Mouse (Mus musculus) hindbrain, postnatal 0 days (tissue): ENCODE results near the gene S100a2. TPM values are rescaled to one million over a fixed set of nuclear protein-coding genes. Genes with fewer than 3 reads are reported as not detected.

ENCODE experiments used
- ATAC-seq: fragments of 200-750 bp; cut with Nextera tagmentation; 2 replicates; pipeline ENCODE4 v1.8.0; 2017; ENCODE audit warnings: mild to moderate bottlenecking, moderate TSS enrichment, moderate library complexity
- DNase-seq: peaks from one replicate; pipeline ENCODE4 v3.0.0-alpha.2; 2015; ENCODE audit warnings: low spot score
- H3K27ac ChIP-seq: fragments of 300-500 bp; sonication (generic); 2 replicates; pipeline ENCODE4 v1.5.1; 2014; ENCODE audit warnings: mild to moderate bottlenecking
- H3K27me3 ChIP-seq: fragments of 300-500 bp; sonication (generic); 2 replicates; pipeline ENCODE4 v1.6.1; 2014; ENCODE audit warnings: low read length, mixed read lengths; ENCODE audit not compliant: insufficient read depth
- H3K36me3 ChIP-seq: fragments of 300-500 bp; sonication (generic); 2 replicates; pipeline ENCODE4 v1.6.1; 2014; ENCODE audit warnings: low read length, mixed read lengths; ENCODE audit not compliant: insufficient read depth
- H3K4me1 ChIP-seq: fragments of 300-500 bp; sonication (generic); 2 replicates; pipeline ENCODE4 v1.6.1; 2014; ENCODE audit warnings: antibody characterized with exemption, low read length, mixed read lengths; ENCODE audit not compliant: insufficient read depth
- H3K4me2 ChIP-seq: fragments of 300-500 bp; sonication (generic); 2 replicates; pipeline ENCODE4 v1.6.1; 2014; ENCODE audit warnings: low read depth, mild to moderate bottlenecking, low read length, moderate library complexity, mixed read lengths
- H3K4me3 ChIP-seq: fragments of 300-500 bp; sonication (generic); 2 replicates; pipeline ENCODE4 v1.5.1; 2014; ENCODE audit warnings: low read length
- H3K9ac ChIP-seq: fragments of 300-500 bp; sonication (generic); replicated peaks from 2 replicates; pipeline ENCODE4 v1.6.1; 2014; ENCODE audit warnings: mild to moderate bottlenecking, low read length, moderate library complexity, mixed read lengths
- H3K9me3 ChIP-seq: fragments of 300-500 bp; sonication (generic); 2 replicates; pipeline ENCODE4 v1.6.1; 2016; ENCODE audit warnings: low read length, mixed read lengths
- CTCF ChIP-seq: IDR thresholded peaks from 2 replicates; pipeline ENCODE4 v1.5.1; 2016; ENCODE audit warnings: antibody characterized with exemption, control low read depth, low read depth
- WGBS: fragments of 180-500 bp; shearing (Covaris S2); extraction: QIAGEN DNeasy Blood & Tissue Kit; methylation state at CpG from one replicate; pipeline ENCODE4 v1.1.7; 2014; 5-methylcytosine and 5-hydroxymethylcytosine counted together
- polyA plus RNA-seq: library from polyadenylated mRNA; unstranded; fragments of >200 nt; fragmentation: Nextera tagmentation; extraction: Ambion mirVana; gene quantifications from 2 replicates; pipeline ENCODE4 v1.2.1, GENCODE M21; 2015
- total RNA-seq: library from RNA; depleted of rRNA; stranded (reverse); fragments of >200 nt; gene quantifications from 2 replicates; pipeline ENCODE4 v1.2.3, GENCODE M21; 2014

The S100a2 gene
- total and polyA plus RNA-seq, 2 experiments from 2014 or later = not detected

- Histone ChIP-seq H3K9me3 (no peaks in the 10 kb centered on the region), H3K4me3 (no peak overlapping the region), H3K27ac (no peak overlapping the region), H3K4me2 (no peak overlapping the region), H3K9ac (no peak overlapping the region), H3K27me3 (no peaks in the 10 kb centered on the region), H3K4me1 (peaks cover 8% of the 10 kb centered on the region; the same call in 1 of the 2 replicates), H3K36me3 (no peaks in the 10 kb centered on the region)
- DNase-seq (no peak), ATAC-seq (no peak)
- WGBS = 78% methylated on average over 9 of the region's 9 CpGs
- no peak for TF ChIP-seq CTCF
Observed at GRCm38 (mm10) chr3:90626266-90627021, 36.4 kb downstream of the S100a2 start.

- Histone ChIP-seq H3K4me1 (peaks cover 8% of the 10 kb centered on the region; the same call in 1 of the 2 replicates), H3K9me3 (no peaks in the 10 kb centered on the region), H3K36me3 (no peaks in the 10 kb centered on the region), H3K27me3 (no peaks in the 10 kb centered on the region), H3K9ac (no peak overlapping the region), H3K4me2 (no peak overlapping the region), H3K4me3 (no peak overlapping the region), H3K27ac (no peak overlapping the region)
- ATAC-seq (no peak), DNase-seq (no peak)
- 95% methylated on average over 5 of the region's 5 CpGs for WGBS
- TF ChIP-seq CTCF = no peak
Observed at GRCm38 (mm10) chr3:90627366-90627765, 37.3 kb downstream of the S100a2 start.

- TF ChIP-seq CTCF = peak; percentile 79
- H3K4me3 ChIP-seq = no peak overlapping the region
- no peaks in the 10 kb centered on the region for H3K36me3 ChIP-seq
- peak; percentile 70 for ATAC-seq
- DNase-seq = peak; percentile 40
- no peak overlapping the region for H3K4me2 ChIP-seq
- no peaks in the 10 kb centered on the region for H3K27me3 ChIP-seq
- no peak overlapping the region for H3K27ac ChIP-seq
- peaks cover 8% of the 10 kb centered on the region; the same call in 1 of the 2 replicates for H3K4me1 ChIP-seq
- H3K9me3 ChIP-seq = no peaks in the 10 kb centered on the region
- no peak overlapping the region for H3K9ac ChIP-seq
- 61% methylated on average over 4 of the region's 4 CpGs for WGBS
Observed at GRCm38 (mm10) chr3:90627807-90628206, 37.8 kb downstream of the S100a2 start.

GRCm38 (mm10) chr3:90629298-90629697, 39.3 kb downstream of the S100a2 start:
- no peak for TF ChIP-seq CTCF
- no peak overlapping the region for H3K4me3 ChIP-seq

GRCm38 (mm10) chr3:90631984-90632383, 41.9 kb downstream of the S100a2 start:
- no peak for TF ChIP-seq CTCF
- ATAC-seq (no peak), DNase-seq (no peak)
- Histone ChIP-seq H3K4me3 (no peak overlapping the region), H3K4me2 (no peak overlapping the region), H3K4me1 (no peaks in the 10 kb centered on the region), H3K27ac (no peak overlapping the region), H3K9ac (no peak overlapping the region), H3K9me3 (no peaks in the 10 kb centered on the region), H3K27me3 (no peaks in the 10 kb centered on the region), H3K36me3 (no peaks in the 10 kb centered on the region)
- WGBS = 84% methylated on average over 2 of the region's 2 CpGs

More at GRCm38 (mm10) chr3:90629298-90629697, 39.3 kb downstream of the S100a2 start:
- 77% methylated on average over 2 of the region's 2 CpGs for WGBS
- Histone ChIP-seq H3K9me3 (no peaks in the 10 kb centered on the region), H3K27ac (no peak overlapping the region), H3K4me1 (no peaks in the 10 kb centered on the region), H3K4me2 (no peak overlapping the region), H3K9ac (no peak overlapping the region), H3K27me3 (no peaks in the 10 kb centered on the region), H3K36me3 (no peaks in the 10 kb centered on the region)
- ATAC-seq = no peak
- DNase-seq = no peak

GRCm38 (mm10) chr3:90638511-90639275, 48.6 kb downstream of the S100a2 start:
- Histone ChIP-seq H3K4me2 (no peak overlapping the region), H3K27me3 (no peaks in the 10 kb centered on the region), H3K4me1 (no peaks in the 10 kb centered on the region), H3K36me3 (no peaks in the 10 kb centered on the region), H3K27ac (no peak overlapping the region), H3K9me3 (no peaks in the 10 kb centered on the region), H3K9ac (no peak overlapping the region), H3K4me3 (no peak overlapping the region)
- DNase-seq = no peak
- 92% methylated on average over 1 of the region's 1 CpGs for WGBS
- ATAC-seq = no peak
- TF ChIP-seq CTCF = no peak
